Mouse (Mus musculus) effector memory CD4-positive, alpha-beta T cell, adult 5 months (primary cell): ENCODE measurements around the gene Ltb4r2. TPM values are rescaled to one million over a fixed set of nuclear protein-coding genes. Genes with fewer than 3 reads are reported as not detected.

ENCODE experiments used
- polyA plus RNA-seq: library from polyadenylated mRNA; unstranded; fragments of 100-300 nt; shearing (Covaris generic); gene quantifications from one replicate; pipeline ENCODE4 v1.2.1, GENCODE M21; 2017

Gene Ltb4r2
- 0.14 TPM for polyA plus RNA-seq

GRCm38 (mm10) chr14:55761163-55761562 lies at the start of gene Ltb4r2:
Gene Ltb4r2 (plus strand): TSS chr14:55761428.

GRCm38 (mm10) chr14:55713729-55714122 lies 47.5 kb upstream of the Ltb4r2 start, which contains the start of gene Tgm1:
Gene Tgm1 (minus strand): TSS chr14:55713926.

GRCm38 (mm10) chr14:55721700-55722437 lies 39.4 kb upstream of the Ltb4r2 start, which contains the start of gene Rabggta:
Gene Rabggta (minus strand): TSS chr14:55722263.

GRCm38 (mm10) chr14:55745180-55745860 lies 15.9 kb upstream of the Ltb4r2 start, which contains the start of the genes Dhrs1 and Nop9:
Gene Dhrs1 (minus strand): TSS chr14:55745690.
Gene Nop9 (plus strand): TSS chr14:55745693.

GRCm38 (mm10) chr14:55758363-55758784 lies 2.9 kb upstream of the Ltb4r2 start, which contains the start of gene Cideb:
Gene Cideb (minus strand): TSS chr14:55758458.

GRCm38 (mm10) chr14:55765696-55766095 lies 4.5 kb downstream of the Ltb4r2 start, which contains the start of gene Ltb4r1:
Gene Ltb4r1 (plus strand): TSS chr14:55765962.

GRCm38 (mm10) chr14:55783958-55784235 lies 22.7 kb downstream of the Ltb4r2 start, which contains the start of gene Adcy4:
Gene Adcy4 (minus strand): TSS chr14:55784095.

GRCm38 (mm10) chr14:55788256-55789050 lies 27.2 kb downstream of the Ltb4r2 start, which contains the start of gene Ripk3:
Gene Ripk3 (minus strand): TSS chr14:55788865.

Other genes starting within 250 kb of the Ltb4r2 start
- not detected for gene Nrl, start 236.4 kb upstream of the Ltb4r2 start, polyA plus RNA-seq
- 14.1 TPM for gene Pck2, start 221.2 kb upstream of the Ltb4r2 start, polyA plus RNA-seq
- gene Dcaf11, start 201.4 kb upstream of the Ltb4r2 start, polyA plus RNA-seq: 104 TPM
- 4.2 TPM for gene A730061H03Rik, start 201.0 kb upstream of the Ltb4r2 start, polyA plus RNA-seq
- gene Fitm1, start 185.8 kb upstream of the Ltb4r2 start, polyA plus RNA-seq: not detected
- gene Psme1, start 183.3 kb upstream of the Ltb4r2 start, polyA plus RNA-seq: 723 TPM
- gene Emc9, start 176.1 kb upstream of the Ltb4r2 start, polyA plus RNA-seq: 16.6 TPM
- gene Psme2, start 170.3 kb upstream of the Ltb4r2 start, polyA plus RNA-seq: 460 TPM
- gene Rnf31, start 169.7 kb upstream of the Ltb4r2 start, polyA plus RNA-seq: 41.5 TPM
- 60.1 TPM for gene Irf9, start 157.9 kb upstream of the Ltb4r2 start, polyA plus RNA-seq
- gene Rec8, start 143.4 kb upstream of the Ltb4r2 start, polyA plus RNA-seq: 0.65 TPM
- gene Ipo4, start 125.5 kb upstream of the Ltb4r2 start, polyA plus RNA-seq: 64.4 TPM
- not detected for gene Gm49378, start 123.5 kb upstream of the Ltb4r2 start, polyA plus RNA-seq
- 65.5 TPM for gene Tm9sf1, start 117.6 kb upstream of the Ltb4r2 start, polyA plus RNA-seq
- 0.59 TPM for gene Tssk4, start 111.2 kb upstream of the Ltb4r2 start, polyA plus RNA-seq
- 52.4 TPM for gene Mdp1, start 100.9 kb upstream of the Ltb4r2 start, polyA plus RNA-seq
- gene Gmpr2, start 89.5 kb upstream of the Ltb4r2 start, polyA plus RNA-seq: 32.1 TPM
- 214 TPM for gene Nedd8, start 89.3 kb upstream of the Ltb4r2 start, polyA plus RNA-seq
- 351 TPM for gene Tinf2, start 79.6 kb upstream of the Ltb4r2 start, polyA plus RNA-seq
- not detected for gene Tgm1, start 47.5 kb upstream of the Ltb4r2 start, polyA plus RNA-seq
- 89.4 TPM for gene Rabggta, start 39.2 kb upstream of the Ltb4r2 start, polyA plus RNA-seq
- 22.6 TPM for gene Dhrs1, start 15.7 kb upstream of the Ltb4r2 start, polyA plus RNA-seq
- 51.0 TPM for gene Nop9, start 15.7 kb upstream of the Ltb4r2 start, polyA plus RNA-seq
- gene Cideb, start 3.0 kb upstream of the Ltb4r2 start, polyA plus RNA-seq: not detected
- 0.27 TPM for gene Ltb4r1, start 4.5 kb downstream of the Ltb4r2 start, polyA plus RNA-seq
- gene Adcy4, start 22.7 kb downstream of the Ltb4r2 start, polyA plus RNA-seq: not detected
- 60.3 TPM for gene Ripk3, start 27.4 kb downstream of the Ltb4r2 start, polyA plus RNA-seq
- gene Nfatc4, start 61.7 kb downstream of the Ltb4r2 start, polyA plus RNA-seq: not detected
- gene Nynrin, start 92.6 kb downstream of the Ltb4r2 start, polyA plus RNA-seq: not detected
- 0.10 TPM for gene Cbln3, start 123.0 kb downstream of the Ltb4r2 start, polyA plus RNA-seq
- gene Khnyn, start 123.5 kb downstream of the Ltb4r2 start, polyA plus RNA-seq: 89.2 TPM
- gene Sdr39u1, start 138.9 kb downstream of the Ltb4r2 start, polyA plus RNA-seq: 29.4 TPM
- not detected for gene Cma1, start 183.2 kb downstream of the Ltb4r2 start, polyA plus RNA-seq
- not detected for gene Cma2, start 189.6 kb downstream of the Ltb4r2 start, polyA plus RNA-seq